ENCODE assay signal across 1 mouse cellular context in genomic region chr1:172612745-172613144, GRCm38 (mm10).
TF ChIP-seq lines count a peak whose summit lies in the region.

No protein-coding gene starts in this region.

TF ChIP-seq in CH12.LX, 34 proteins besides CTCF, POLR2A, EP300 and RAD21 (continued from another document):
- no peak for TF ChIP-seq NELFE (IDR thresholded peaks at IDR 0.05; ENCODE audit: low read depth, low read length)
